Mouse (Mus musculus): Measurements from ENCODE around the gene Sfr1. TPM values are rescaled to one million over a fixed set of nuclear protein-coding genes. Genes with fewer than 3 reads are reported as not detected.

The Sfr1 gene
- polyA plus RNA-seq, 1 experiment from 2014 or later, result 297 TPM

DNA sequence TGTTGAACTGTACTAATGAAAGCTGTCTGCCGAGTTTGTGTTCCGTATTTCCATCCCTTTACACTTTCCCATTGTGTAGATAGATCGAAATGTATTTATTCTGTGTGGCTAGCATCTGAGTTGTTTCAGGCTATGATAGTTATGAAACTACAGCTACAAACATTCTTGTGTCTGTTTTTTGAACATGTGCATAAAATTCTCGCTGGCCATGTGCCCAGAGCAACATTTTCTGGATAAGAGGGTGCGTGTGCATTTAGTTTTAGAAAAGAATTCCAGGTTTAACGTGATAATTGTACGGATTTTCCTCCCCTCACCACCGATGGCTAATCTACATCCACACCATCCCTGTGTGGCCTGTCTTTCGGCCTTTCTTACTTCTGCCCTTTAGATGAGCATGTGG, 18.0 kb upstream of the Sfr1 start:
- H3K4me3 ChIP-seq (replicated peaks), result no peak overlapping the region
- no peaks in the 10 kb centered on the region for H3K36me3 ChIP-seq (replicated peaks)
- ATAC-seq (ENCODE audit: low FRiP score), result no peak
- H3K4me1 ChIP-seq, result no peaks in the 10 kb centered on the region
- H3K27me3 ChIP-seq, result no peaks in the 10 kb centered on the region
- no peaks in the 10 kb centered on the region for H3K9me3 ChIP-seq
- 83% methylated on average over 9 of the region's 9 CpGs for WGBS
- no peak overlapping the region for H3K4me2 ChIP-seq
- no peak overlapping the region for H3K9ac ChIP-seq
- H3K27ac ChIP-seq, result no peak overlapping the region

GRCm38 (mm10) chr19:47716144-47716543, 15.3 kb upstream of the Sfr1 start:
- Histone ChIP-seq H3K9ac (no peak overlapping the region), H3K4me3 (replicated peaks) (no peak overlapping the region), H3K27me3 (no peaks in the 10 kb centered on the region), H3K9me3 (no peaks in the 10 kb centered on the region), H3K4me1 (no peaks in the 10 kb centered on the region), H3K4me2 (no peak overlapping the region), H3K36me3 (replicated peaks) (no peaks in the 10 kb centered on the region), H3K27ac (no peak overlapping the region)
- no peak for ATAC-seq (ENCODE audit: low FRiP score)
- WGBS, result 65% methylated on average over 2 of the region's 2 CpGs

DNA sequence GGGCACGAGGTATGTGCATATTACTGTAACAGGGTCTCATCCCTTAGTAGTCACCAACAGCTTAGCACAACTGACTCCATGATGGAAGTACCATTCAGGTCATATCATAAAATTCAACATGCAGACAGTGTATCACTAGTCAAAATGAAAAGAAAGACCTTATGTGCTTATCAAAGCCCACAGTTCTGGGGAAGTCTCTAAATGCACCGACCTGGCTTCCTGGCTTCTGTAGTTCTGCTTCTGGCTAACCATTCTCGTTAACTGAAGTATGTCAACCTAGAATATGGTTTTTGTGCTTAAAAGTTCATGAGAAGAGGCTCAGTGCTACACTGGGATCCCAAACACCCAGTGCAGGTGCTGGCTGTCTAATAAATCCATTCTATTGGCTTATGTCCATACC, 12.3 kb upstream of the Sfr1 start:
- H3K4me2 ChIP-seq, result no peak overlapping the region
- H3K27me3 ChIP-seq, result no peaks in the 10 kb centered on the region
- no peak overlapping the region for H3K4me3 ChIP-seq (replicated peaks)
- H3K4me1 ChIP-seq, result no peaks in the 10 kb centered on the region
- H3K36me3 ChIP-seq (replicated peaks), result no peaks in the 10 kb centered on the region
- no peak overlapping the region for H3K9ac ChIP-seq
- H3K27ac ChIP-seq, result no peak overlapping the region
- 88% methylated on average over 3 of the region's 3 CpGs for WGBS
- no peak for ATAC-seq (ENCODE audit: low FRiP score)
- H3K9me3 ChIP-seq, result no peaks in the 10 kb centered on the region

- H3K27ac ChIP-seq, result no peak overlapping the region
- no peak overlapping the region for H3K4me3 ChIP-seq (replicated peaks)
- no peak overlapping the region for H3K9ac ChIP-seq
- H3K36me3 ChIP-seq (replicated peaks), result no peaks in the 10 kb centered on the region
- no peak overlapping the region for H3K4me2 ChIP-seq
- H3K27me3 ChIP-seq, result no peaks in the 10 kb centered on the region
- no peak for ATAC-seq (ENCODE audit: low FRiP score)
- H3K9me3 ChIP-seq, result no peaks in the 10 kb centered on the region
- WGBS, result 84% methylated on average over 6 of the region's 6 CpGs
- no peaks in the 10 kb centered on the region for H3K4me1 ChIP-seq
These were observed 9.0 kb upstream of the Sfr1 start for GRCm38 (mm10) chr19:47722471-47722870.

- Histone ChIP-seq H3K4me2 (no peak overlapping the region), H3K4me3 (replicated peaks) (no peak overlapping the region), H3K9ac (no peak overlapping the region), H3K36me3 (replicated peaks) (no peaks in the 10 kb centered on the region), H3K27me3 (no peaks in the 10 kb centered on the region), H3K9me3 (no peaks in the 10 kb centered on the region), H3K4me1 (peaks cover 3% of the 10 kb centered on the region; the same call in 1 of the 2 replicates), H3K27ac (no peak overlapping the region)
- ATAC-seq (ENCODE audit: low FRiP score), result no peak
- 84% methylated on average over 4 of the region's 4 CpGs for WGBS
These were observed 6.6 kb upstream of the Sfr1 start for GRCm38 (mm10) chr19:47724903-47725302.

DNA sequence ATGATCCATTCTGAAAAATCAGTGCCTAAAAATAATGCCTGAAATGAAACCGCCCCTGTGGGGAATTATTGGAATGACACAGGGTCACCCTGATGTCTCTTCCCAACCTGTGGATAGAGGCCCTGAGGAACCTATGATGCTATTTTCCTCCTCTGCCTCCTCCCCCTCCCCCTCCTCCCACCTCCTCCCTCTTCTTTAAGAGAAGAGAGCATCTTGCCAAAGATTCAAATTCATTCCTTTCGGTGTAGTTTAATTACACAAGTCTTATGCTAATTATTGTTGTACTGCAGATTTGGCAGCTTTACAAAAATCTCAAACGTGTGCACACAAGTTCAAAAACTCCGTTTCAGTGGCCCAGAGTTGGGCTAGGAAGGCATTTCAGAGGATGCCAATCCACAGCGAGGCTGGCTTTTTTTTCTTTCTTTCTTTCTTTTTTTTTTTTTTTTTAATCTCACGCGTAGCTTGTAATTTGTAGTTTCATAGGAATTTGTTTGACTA, 5.8 kb upstream of the Sfr1 start:
- Histone ChIP-seq H3K4me1 (peaks cover 11% of the 10 kb centered on the region), H3K4me3 (replicated peaks) (no peak overlapping the region), H3K36me3 (replicated peaks) (no peaks in the 10 kb centered on the region), H3K27ac (0 out of 2 replicates have a peak overlapping the region, but pooled peaks have one; percentile 38), H3K9me3 (no peaks in the 10 kb centered on the region), H3K9ac (no peak overlapping the region), H3K4me2 (no peak overlapping the region), H3K27me3 (no peaks in the 10 kb centered on the region)
- WGBS, result 55% methylated on average over 7 of the region's 7 CpGs
- no peak for ATAC-seq (ENCODE audit: low FRiP score)

GRCm38 (mm10) chr19:47730691-47731070, 801 bp upstream of the Sfr1 start:
- ATAC-seq (ENCODE audit: low FRiP score), result peak; percentile 71
- H3K27ac ChIP-seq, result peak overlapping the region; percentile 97
- under 1% methylated on average over 12 of the region's 12 CpGs for WGBS
- H3K27me3 ChIP-seq, result no peaks in the 10 kb centered on the region
- peak overlapping the region; percentile 72 for H3K4me3 ChIP-seq (replicated peaks)
- H3K36me3 ChIP-seq (replicated peaks), result peaks cover 29% of the 10 kb centered on the region
- H3K9ac ChIP-seq, result peak overlapping the region; percentile 83
- peaks cover 15% of the 10 kb centered on the region for H3K4me1 ChIP-seq
- peak overlapping the region; percentile 73 for H3K4me2 ChIP-seq
- H3K9me3 ChIP-seq, result no peaks in the 10 kb centered on the region

DNA sequence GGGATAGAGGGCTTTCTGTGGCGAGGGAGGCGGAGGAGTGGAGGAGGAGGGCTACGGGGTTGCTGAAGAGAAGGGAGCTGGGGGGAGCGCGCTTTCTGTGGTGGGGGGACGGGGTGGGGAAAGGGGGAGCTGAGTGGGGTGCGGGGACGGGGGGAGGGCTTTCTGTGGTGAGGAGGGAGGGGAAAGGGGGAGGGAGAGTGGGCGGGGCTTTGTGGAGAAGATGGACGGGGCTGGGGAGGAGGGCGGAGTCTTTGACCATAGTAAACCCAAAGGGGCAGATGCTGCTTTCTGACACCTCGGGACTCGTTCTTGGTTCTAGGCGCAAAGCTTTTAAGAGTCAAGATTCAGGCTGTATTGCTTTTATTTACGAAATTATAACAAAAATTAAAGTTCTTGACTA, 449 bp downstream of the Sfr1 start:
- peak overlapping the region; percentile 72 for H3K4me3 ChIP-seq (replicated peaks)
- H3K27ac ChIP-seq, result peak overlapping the region; percentile 97
- H3K36me3 ChIP-seq (replicated peaks), result peaks cover 39% of the 10 kb centered on the region
- H3K4me2 ChIP-seq, result peak overlapping the region; percentile 54
- WGBS, result 4% methylated on average over 13 of the region's 15 CpGs
- H3K9ac ChIP-seq, result peak overlapping the region; percentile 83
- H3K4me1 ChIP-seq, result peaks cover 15% of the 10 kb centered on the region
- H3K27me3 ChIP-seq, result no peaks in the 10 kb centered on the region
- 0 out of 2 replicates have a peak, but pooled peaks have one; percentile 31 for ATAC-seq (ENCODE audit: low FRiP score)
- no peaks in the 10 kb centered on the region for H3K9me3 ChIP-seq

GRCm38 (mm10) chr19:47747072-47747471, 15.6 kb downstream of the Sfr1 start:
- H3K27ac ChIP-seq, result no peak overlapping the region
- no peaks in the 10 kb centered on the region for H3K9me3 ChIP-seq
- H3K4me3 ChIP-seq (replicated peaks), result no peak overlapping the region
- WGBS, result 97% methylated on average over 2 of the region's 2 CpGs
- no peaks in the 10 kb centered on the region for H3K27me3 ChIP-seq
- no peak overlapping the region for H3K9ac ChIP-seq
- H3K36me3 ChIP-seq (replicated peaks), result no peaks in the 10 kb centered on the region
- peaks cover 13% of the 10 kb centered on the region for H3K4me1 ChIP-seq
- ATAC-seq (ENCODE audit: low FRiP score), result no peak
- no peak overlapping the region for H3K4me2 ChIP-seq

GRCm38 (mm10) chr19:47748950-47749349, 17.5 kb downstream of the Sfr1 start:
- Histone ChIP-seq H3K9ac (no peak overlapping the region), H3K4me3 (replicated peaks) (no peak overlapping the region), H3K9me3 (no peaks in the 10 kb centered on the region), H3K4me2 (no peak overlapping the region), H3K27ac (no peak overlapping the region), H3K27me3 (no peaks in the 10 kb centered on the region), H3K36me3 (replicated peaks) (no peaks in the 10 kb centered on the region), H3K4me1 (peaks cover 13% of the 10 kb centered on the region)
- WGBS, result 79% methylated on average over 2 of the region's 2 CpGs
- ATAC-seq (ENCODE audit: low FRiP score), result no peak

- 27% methylated on average over 5 of the region's 5 CpGs for WGBS
- Histone ChIP-seq H3K27ac (no peak overlapping the region), H3K9me3 (no peaks in the 10 kb centered on the region), H3K36me3 (replicated peaks) (no peaks in the 10 kb centered on the region), H3K4me2 (no peak overlapping the region), H3K4me3 (replicated peaks) (no peak overlapping the region), H3K9ac (no peak overlapping the region), H3K4me1 (peaks cover 13% of the 10 kb centered on the region), H3K27me3 (no peaks in the 10 kb centered on the region)
- no peak for ATAC-seq (ENCODE audit: low FRiP score)
These were observed 18.9 kb downstream of the Sfr1 start for GRCm38 (mm10) chr19:47750391-47750790.

GRCm38 (mm10) chr19:47752456-47752855, 21.0 kb downstream of the Sfr1 start:
- no peak for ATAC-seq (ENCODE audit: low FRiP score)
- WGBS, result 96% methylated on average over 9 of the region's 9 CpGs
- Histone ChIP-seq H3K4me1 (peaks cover 13% of the 10 kb centered on the region), H3K4me3 (replicated peaks) (no peak overlapping the region), H3K27me3 (no peaks in the 10 kb centered on the region), H3K9me3 (0 out of 2 replicates have a peak, but pooled peaks cover 3% of the 10 kb centered on the region), H3K4me2 (no peak overlapping the region), H3K9ac (no peak overlapping the region), H3K36me3 (replicated peaks) (no peaks in the 10 kb centered on the region), H3K27ac (no peak overlapping the region)

DNA sequence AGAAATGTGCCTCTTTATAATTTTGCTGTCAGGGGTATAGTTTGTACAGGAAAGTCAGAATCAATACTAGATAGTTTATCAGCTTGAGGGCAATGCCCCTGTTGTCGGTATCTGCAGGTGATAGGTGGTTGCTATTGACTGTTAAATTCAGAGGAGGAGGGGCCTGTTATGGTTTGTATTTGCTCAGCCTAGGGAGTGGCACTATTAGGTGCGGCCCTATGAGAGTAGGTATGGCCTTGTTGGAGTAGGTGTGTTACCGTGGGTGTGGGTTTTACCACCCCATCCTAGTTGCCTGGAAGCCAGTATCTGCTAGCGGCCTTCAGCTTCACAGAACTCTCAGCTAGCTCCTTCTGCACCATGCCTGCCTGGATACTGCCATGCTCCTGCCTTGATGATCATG, 22.4 kb downstream of the Sfr1 start:
- Histone ChIP-seq H3K9ac (no peak overlapping the region), H3K4me3 (replicated peaks) (no peak overlapping the region), H3K27me3 (no peaks in the 10 kb centered on the region), H3K27ac (no peak overlapping the region), H3K4me1 (peaks cover 13% of the 10 kb centered on the region), H3K4me2 (no peak overlapping the region), H3K36me3 (replicated peaks) (no peaks in the 10 kb centered on the region), H3K9me3 (0 out of 2 replicates have a peak, but pooled peaks cover 3% of the 10 kb centered on the region)
- WGBS, result 94% methylated on average over 4 of the region's 4 CpGs
- ATAC-seq (ENCODE audit: low FRiP score), result no peak

Data from forebrain, embryonic 12.5 days (tissue).